Mouse (Mus musculus) kidney, adult 9 months (tissue): ENCODE data around the gene Ccdc102a.
"Not testable (repeated sequence)": the region's sequence is repeated elsewhere in the genome, so short reads cannot be mapped to it uniquely, and the experiment has no call there.

Source experiments
- DNase-seq: peaks from one replicate; pipeline ENCODE4 v3.0.0; 2022

Ccdc102a gene

GRCm38 (mm10) chr8:94872156-94872555 is 45.7 kb downstream of the Ccdc102a start:
- DNase-seq, result peak; percentile 67

GRCm38 (mm10) chr8:94871108-94871894 is 46.6 kb downstream of the Ccdc102a start:
- peak; percentile 89 for DNase-seq

- no peak for DNase-seq
These were observed 47.3 kb downstream of the Ccdc102a start for GRCm38 (mm10) chr8:94870474-94871107.

GRCm38 (mm10) chr8:94870003-94870402 is 47.9 kb downstream of the Ccdc102a start:
- no peak for DNase-seq

- no peak for DNase-seq
These were observed 48.8 kb downstream of the Ccdc102a start for GRCm38 (mm10) chr8:94869146-94869545.

- DNase-seq, result no peak
These were observed 51.0 kb downstream of the Ccdc102a start for GRCm38 (mm10) chr8:94866921-94867320.

GRCm38 (mm10) chr8:94865292-94865691 is 52.6 kb downstream of the Ccdc102a start:
- DNase-seq, result no peak

GRCm38 (mm10) chr8:94863897-94864673 is 53.8 kb downstream of the Ccdc102a start:
- no peak for DNase-seq

GRCm38 (mm10) chr8:94862487-94863220 is 55.2 kb downstream of the Ccdc102a start:
- no peak for DNase-seq

GRCm38 (mm10) chr8:94861352-94861910 is 56.5 kb downstream of the Ccdc102a start:
- peak; percentile 82 for DNase-seq

GRCm38 (mm10) chr8:94857346-94858173 is 60.3 kb downstream of the Ccdc102a start, which contains the start of gene Polr2c:
TSS of gene Polr2c (plus strand) at chr8:94857450.
- peak; percentile 89 for DNase-seq

- no peak for DNase-seq
These were observed 60.9 kb downstream of the Ccdc102a start for GRCm38 (mm10) chr8:94857011-94857345.

GRCm38 (mm10) chr8:94854761-94855160 is 63.1 kb downstream of the Ccdc102a start:
- not testable (repeated sequence) for DNase-seq
